In the genomic region with DNA sequence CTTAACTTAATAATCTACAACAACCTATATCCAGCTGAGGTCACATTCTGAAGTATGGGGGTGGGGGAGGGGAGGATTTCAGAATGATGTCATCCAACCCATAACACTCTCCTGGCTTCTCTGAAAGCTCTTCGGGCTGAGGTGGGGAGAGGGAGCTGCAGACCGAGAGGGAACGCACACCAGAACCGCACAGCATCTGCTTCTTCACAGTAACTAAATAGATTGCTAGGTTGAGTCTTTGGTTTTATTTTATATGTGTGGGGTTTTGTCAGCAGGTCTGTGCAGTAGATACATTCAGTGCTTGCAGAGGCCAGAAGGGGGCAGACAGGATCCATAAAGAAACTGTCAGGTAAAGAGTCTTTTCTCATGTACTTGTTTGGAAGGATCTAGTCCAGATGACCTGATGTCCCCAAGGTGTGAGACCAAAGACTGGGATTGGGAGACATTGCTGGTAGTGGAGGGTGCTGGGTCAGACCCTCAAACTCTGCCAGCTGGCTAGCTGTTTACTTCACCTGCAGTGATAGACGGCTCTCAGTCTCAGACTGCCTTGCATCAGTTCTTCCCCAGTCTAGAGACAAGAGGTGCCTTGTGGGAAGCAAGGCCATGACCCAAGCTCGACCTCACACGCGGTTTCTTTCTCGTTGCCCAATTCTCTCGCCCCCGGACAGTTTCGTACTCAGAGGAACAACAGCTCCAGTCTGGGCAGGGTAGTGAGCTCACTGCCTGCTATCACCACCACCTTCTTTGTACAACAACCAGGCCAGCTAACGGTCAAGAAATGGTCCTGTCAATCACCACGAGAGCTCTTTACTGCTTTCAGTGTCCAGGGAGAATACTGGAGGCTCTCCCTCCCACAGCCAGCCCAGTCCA, we compare ENCODE assay signal across 9 mouse cellular contexts.
DNase-seq lines count a peak whose midpoint lies in the region; ATAC-seq and TF ChIP-seq lines count a peak whose summit lies in the region.
"Had no signal": no experiment of that assay in that cellular context is flagged by ENCODE, and none has a peak within 500 bp of the region (broad histone marks: within the 10 kb centered on the region; RNA-seq: fewer than 3 reads in every experiment).

No protein-coding gene starts in this region.

- no peaks in the 10 kb centered on the region for H3K79me2 ChIP-seq in heart, adult 2 months (replicated peaks; ENCODE audit: control insufficient read depth, insufficient read depth, low read length)

- no peaks in the 10 kb centered on the region for H3K9me3 ChIP-seq in ES-E14 (ENCODE audit: control insufficient read depth, insufficient read depth, low read depth, low read length)
- no peaks in the 10 kb centered on the region for H3K9me3 ChIP-seq in forebrain, embryonic 14.5 days (replicated peaks; ENCODE audit: control insufficient read depth, low read length)
- H3K9me3 ChIP-seq: midbrain, embryonic 12.5 days had no signal

- no peak overlapping the region for H3K4me2 ChIP-seq in forebrain, embryonic 14.5 days (ENCODE audit: low read length)
- H3K4me2 ChIP-seq: midbrain, embryonic 12.5 days had no signal

- no peak for TF ChIP-seq EP300 in heart, adult 2 months (IDR thresholded peaks at IDR 0.05; ENCODE audit: insufficient read depth, low read depth, low read length)

- H3K9ac ChIP-seq in heart, adult 2 months (ENCODE audit: low read depth, low read length): no peak overlapping the region
- H3K9ac ChIP-seq in ES-E14 (ENCODE audit: insufficient read depth, low read depth, low read length, poor library complexity, severe bottlenecking): no peak overlapping the region
- H3K9ac ChIP-seq in forebrain, embryonic 14.5 days (ENCODE audit: low read length): no peak overlapping the region
- H3K9ac ChIP-seq: midbrain, embryonic 12.5 days had no signal

- H3K4me3 ChIP-seq in heart, adult 2 months: no peak overlapping the region
- H3K4me3 ChIP-seq in ES-E14 (ENCODE audit: insufficient read depth in 1 of 2, low read depth in 1 of 2, low read length in 2 of 2, poor library complexity in 1 of 2, severe bottlenecking in 1 of 2): no peak overlapping the region
- H3K4me3 ChIP-seq in forebrain, embryonic 14.5 days (ENCODE audit: low read depth, low read length): no peak overlapping the region
- H3K4me3 ChIP-seq: midbrain, embryonic 12.5 days had no signal

- no peaks in the 10 kb centered on the region for H3K36me3 ChIP-seq in heart, adult 2 months (ENCODE audit: control insufficient read depth, insufficient read depth, low read length)
- no peaks in the 10 kb centered on the region for H3K36me3 ChIP-seq in ES-E14 (ENCODE audit: control insufficient read depth, insufficient read depth, low read length, poor library complexity, severe bottlenecking)
- no peaks in the 10 kb centered on the region for H3K36me3 ChIP-seq in forebrain, embryonic 14.5 days (ENCODE audit: control insufficient read depth, insufficient read depth, low read length)
- H3K36me3 ChIP-seq: midbrain, embryonic 12.5 days had no signal

- in situ Hi-C loops in ES-E14 (cut with MboI; ENCODE audit: low sequenced_read_pairs in 2 of 2, unreplicated experiment in 2 of 2): no loop called here

- TF ChIP-seq CTCF in heart, adult 2 months (IDR thresholded peaks at IDR 0.05): peak; percentile 49

- intact Hi-C loops in heart, adult 2 months (cut with DNase I): loop anchor here (5.0 kb wide), 1 partner anchor 37 kb away; no protein-coding TSS in a partner anchor
- intact Hi-C loops in heart, postnatal 14 days (cut with DNase I): no loop called here

- peak; percentile 40 for ATAC-seq in forebrain, embryonic 14.5 days

- no peak for TF ChIP-seq POLR2A in heart, adult 2 months (IDR thresholded peaks at IDR 0.05; ENCODE audit: insufficient read depth, low read depth, low read length)

- DNase-seq in heart, adult 2 months: peak in 1 of 2 experiments; percentile 18
- no peak for DNase-seq in heart, postnatal 14 days
- DNase-seq in ES-E14 (ENCODE audit: low read depth, low spot score): peak; percentile 39
- DNase-seq in forebrain, embryonic 14.5 days (ENCODE audit: low spot score): peak; percentile 34
- peak; percentile 38 for DNase-seq in kidney, postnatal 10 days
- DNase-seq in neural tube, embryonic 10.5 days (ENCODE audit: extremely low spot score, low spot score): peak; percentile 22
- DNase-seq in spleen, postnatal 4 days (ENCODE audit: low spot score in 2 of 2): no peak
- no peak for DNase-seq in layer of hippocampus, postnatal 25 days (ENCODE audit: extremely low spot score in 1 of 2, low spot score in 1 of 2)

- peaks cover 9% of the 10 kb centered on the region for H3K4me1 ChIP-seq in heart, adult 2 months (ENCODE audit: control insufficient read depth, insufficient read depth, low read length)
- peaks cover 4 to 6% of the 10 kb centered on the region in 2 experiments; a peak in 3 of 4 replicates for H3K4me1 ChIP-seq in ES-E14 (ENCODE audit: control insufficient read depth in 2 of 2, insufficient read depth in 2 of 2, low read length in 2 of 2, poor library complexity in 1 of 2)
- no peaks in the 10 kb centered on the region for H3K4me1 ChIP-seq in forebrain, embryonic 14.5 days (ENCODE audit: control insufficient read depth, insufficient read depth, low read length)

- no peaks in the 10 kb centered on the region for H3K27me3 ChIP-seq in heart, adult 2 months (ENCODE audit: control insufficient read depth, insufficient read depth, low read length)
- no peaks in the 10 kb centered on the region for H3K27me3 ChIP-seq in forebrain, embryonic 14.5 days (replicated peaks; ENCODE audit: control insufficient read depth, insufficient read depth, low read length)
- H3K27me3 ChIP-seq: midbrain, embryonic 12.5 days had no signal

- no peak overlapping the region for H3K27ac ChIP-seq in heart, adult 2 months
- no peak overlapping the region for H3K27ac ChIP-seq in ES-E14 (ENCODE audit: insufficient read depth, low read depth, low read length, poor library complexity, severe bottlenecking)
- no peak overlapping the region for H3K27ac ChIP-seq in forebrain, embryonic 14.5 days (ENCODE audit: low read depth, low read length)
- H3K27ac ChIP-seq: midbrain, embryonic 12.5 days had no signal

- 64% methylated on average over 14 of the region's 14 CpGs for WGBS in heart, adult 2 months
- WGBS in forebrain, embryonic 14.5 days: 67% methylated on average over 14 of the region's 14 CpGs

TF ChIP-seq in ES-E14, 5 proteins besides CTCF, POLR2A, EP300 and RAD21:
- TF ChIP-seq ZNF384 (IDR thresholded peaks at IDR 0.05; ENCODE audit: low read depth, low read length) (no peak), HCFC1 (IDR thresholded peaks at IDR 0.05; ENCODE audit: borderline replicate concordance, insufficient read depth, low read length) (no peak), MAFK (IDR thresholded peaks at IDR 0.05; ENCODE audit: insufficient read depth, low read depth, low read length) (no peak), ZC3H11A (IDR thresholded peaks at IDR 0.05; ENCODE audit: borderline replicate concordance, low read depth, low read length) (peak; percentile 56)

Comparison
In these comparisons a context has a peak if more than half of its experiments do, and no peak if none do; other contexts are left out.
1. DNase-seq: peak in ES-E14 (single experiment), forebrain, embryonic 14.5 days (single experiment), kidney, postnatal 10 days (single experiment) and neural tube, embryonic 10.5 days (single experiment); none in heart, postnatal 14 days (0 of 2), spleen, postnatal 4 days (0 of 2) and layer of hippocampus, postnatal 25 days (0 of 2).